8 mouse cellular contexts compared by ENCODE assay signal in genomic region chr4:137388983-137389382, GRCm38 (mm10). TPM values are rescaled to one million over a fixed set of nuclear protein-coding genes. Genes with fewer than 3 reads are reported as not detected.
DNase-seq lines count a peak whose midpoint lies in the region; ATAC-seq and TF ChIP-seq lines count a peak whose summit lies in the region.

No protein-coding gene starts in this region.

- H3K27ac ChIP-seq in heart, postnatal 0 days (ENCODE audit: low read depth) = peak overlapping the region; percentile 95
- no peak overlapping the region for H3K27ac ChIP-seq in limb, embryonic 11.5 days (replicated peaks; ENCODE audit: low read depth, low read length)

- no peak for TF ChIP-seq POLR2A in myocyte (IDR thresholded peaks at IDR 0.05; ENCODE audit: insufficient read length, low read depth)

- H3K4me1 ChIP-seq in heart, postnatal 0 days (ENCODE audit: control insufficient read depth, insufficient read depth) = peaks cover 7% of the 10 kb centered on the region; the same call in 1 of the 2 replicates
- peaks cover 4% of the 10 kb centered on the region; the same call in 1 of the 2 replicates for H3K4me1 ChIP-seq in limb, embryonic 11.5 days (ENCODE audit: control insufficient read depth, insufficient read depth, low read length)

- peak; percentile 72 for DNase-seq in adrenal gland, adult 2 months
- no peak for DNase-seq in adrenal gland, postnatal 4 days (ENCODE audit: low spot score in 2 of 2)
- peak; percentile 33 for DNase-seq in NIH3T3 (ENCODE audit: low read depth)
- peak; percentile 20 for DNase-seq in heart, postnatal 0 days (ENCODE audit: low spot score)
- no peak for DNase-seq in limb, embryonic 11.5 days (ENCODE audit: low spot score)
- DNase-seq in gastrocnemius, postnatal 4 days (ENCODE audit: low spot score in 2 of 2) = no peak
- DNase-seq in left cerebral cortex, adult 18-20 months (ENCODE audit: low spot score in 2 of 2) = no peak

- H3K79me2 ChIP-seq in myocyte (ENCODE audit: control insufficient read depth, insufficient read depth) = peaks cover 12% of the 10 kb centered on the region

- 39% methylated on average over 6 of the region's 6 CpGs for WGBS in heart, postnatal 0 days
- 58% methylated on average over 6 of the region's 6 CpGs for WGBS in limb, embryonic 11.5 days

- H3K27me3 ChIP-seq in heart, postnatal 0 days (ENCODE audit: control insufficient read depth, insufficient read depth, low read length) = no peaks in the 10 kb centered on the region
- H3K27me3 ChIP-seq in limb, embryonic 11.5 days (ENCODE audit: control insufficient read depth, insufficient read depth, low read length) = no peaks in the 10 kb centered on the region
- no peaks in the 10 kb centered on the region for H3K27me3 ChIP-seq in myocyte (ENCODE audit: control insufficient read depth, insufficient read depth, insufficient read length)

- no peak for ATAC-seq in heart, postnatal 0 days (ENCODE audit: insufficient read depth, low read depth)
- no peak for ATAC-seq in limb, embryonic 11.5 days (ENCODE audit: insufficient number of reproducible peaks, low FRiP score, low TSS enrichment, low read depth)

- peak overlapping the region; percentile 83 for H3K4me2 ChIP-seq in heart, postnatal 0 days (ENCODE audit: low read depth, low read length)
- H3K4me2 ChIP-seq in limb, embryonic 11.5 days (ENCODE audit: low read depth, severe bottlenecking) = peak overlapping the region; percentile 80
- H3K4me2 ChIP-seq in myocyte (ENCODE audit: low read depth) = peak overlapping the region; percentile 95

- H3K9me3 ChIP-seq in heart, postnatal 0 days (replicated peaks; ENCODE audit: control insufficient read depth, low read length) = 0 out of 2 replicates have a peak, but pooled peaks cover 3% of the 10 kb centered on the region
- no peaks in the 10 kb centered on the region for H3K9me3 ChIP-seq in limb, embryonic 11.5 days (ENCODE audit: control insufficient read depth, low read length)

- H3K9ac ChIP-seq in heart, postnatal 0 days (replicated peaks; ENCODE audit: low read depth, low read length) = peak overlapping the region; percentile 79
- H3K9ac ChIP-seq in limb, embryonic 11.5 days (ENCODE audit: low read length) = no peak overlapping the region

- TF ChIP-seq CTCF in heart, postnatal 0 days (IDR thresholded peaks at IDR 0.05; ENCODE audit: low read depth) = no peak

- H3ac ChIP-seq in myocyte (ENCODE audit: control insufficient read depth, insufficient read length) = peak overlapping the region; percentile 90

- no peaks in the 10 kb centered on the region for H3K36me3 ChIP-seq in heart, postnatal 0 days (replicated peaks; ENCODE audit: control insufficient read depth, insufficient read depth, low read length)
- no peaks in the 10 kb centered on the region for H3K36me3 ChIP-seq in limb, embryonic 11.5 days (ENCODE audit: control insufficient read depth, insufficient read depth, low read length)
- H3K36me3 ChIP-seq in myocyte (ENCODE audit: control insufficient read depth, insufficient read depth) = no peaks in the 10 kb centered on the region

- TF ChIP-seq EP300 in heart, postnatal 0 days (IDR thresholded peaks at IDR 0.05; ENCODE audit: low read depth) = no peak

- H3K4me3 ChIP-seq in heart, postnatal 0 days (ENCODE audit: low read depth, low read length) = peak overlapping the region; percentile 70
- peak overlapping the region; percentile 84 for H3K4me3 ChIP-seq in limb, embryonic 11.5 days (ENCODE audit: low read depth, low read length)
- H3K4me3 ChIP-seq in myocyte = peak overlapping the region; percentile 91

TF ChIP-seq in myocyte, 11 proteins besides CTCF, POLR2A, EP300 and RAD21:
- TF ChIP-seq MYOG (IDR thresholded peaks at IDR 0.05; ENCODE audit: control insufficient read depth in 1 of 3, insufficient read depth in 1 of 3, insufficient read length in 2 of 3, low read depth in 2 of 3) (no peak), MAX (IDR thresholded peaks at IDR 0.05; ENCODE audit: low read depth) (no peak), E2F4 (IDR thresholded peaks at IDR 0.05; ENCODE audit: insufficient read depth) (no peak), TCF12 (IDR thresholded peaks at IDR 0.05; ENCODE audit: insufficient read depth, poor library complexity, severe bottlenecking) (no peak)

RNA-seq across cellular contexts. Expression of gene Cela3a, which starts 20.6 kb away (rescaled TPM):
- total RNA-seq in adrenal gland, adult 2 months (2021) = not detected
- not detected in 2 replicates for polyA plus RNA-seq in adrenal gland, adult 2 months (2012; rRNA removed)
- 1 to 10 TPM in 1 of 2 experiments, not detected in 1; 8.3 TPM for total RNA-seq in adrenal gland, postnatal 4 days (2021)
- total RNA-seq in heart, postnatal 0 days (2014; rRNA removed; ENCODE audit: low replicate concordance) = not detected in 2 replicates
- polyA plus RNA-seq in heart, postnatal 0 days (2015; fragmentation: Nextera tagmentation; extraction: Ambion mirVana) = not detected in 2 replicates
- not detected in 2 replicates for polyA plus RNA-seq in limb, embryonic 11.5 days (2014; fragmentation: Nextera tagmentation; extraction: Ambion mirVana)
- 0.14 TPM for polyA plus RNA-seq in myocyte (2012; fragmentation: generic; extraction: Trizol)
- total RNA-seq in gastrocnemius, postnatal 4 days (2021) = under 1 TPM in 1 of 2 experiments, not detected in 1; 0.34 TPM
- not detected for total RNA-seq in left cerebral cortex, adult 18-20 months (2021)

RNA-seq across cellular contexts. Expression of gene Cdc42, which starts 31.5 kb away (rescaled TPM):
- total RNA-seq in adrenal gland, adult 2 months (2021) = 100 to 1,000 TPM; 419 to 486 TPM
- 23.1 and 24.7 TPM in 2 replicates for polyA plus RNA-seq in adrenal gland, adult 2 months (2012; rRNA removed)
- 100 to 1,000 TPM; 407 to 413 TPM for total RNA-seq in adrenal gland, postnatal 4 days (2021)
- total RNA-seq in heart, postnatal 0 days (2014; rRNA removed; ENCODE audit: low replicate concordance) = 295 and 311 TPM in 2 replicates
- polyA plus RNA-seq in heart, postnatal 0 days (2015; fragmentation: Nextera tagmentation; extraction: Ambion mirVana) = 395 and 397 TPM in 2 replicates
- polyA plus RNA-seq in limb, embryonic 11.5 days (2014; fragmentation: Nextera tagmentation; extraction: Ambion mirVana) = 620 and 621 TPM in 2 replicates
- polyA plus RNA-seq in myocyte (2012; fragmentation: generic; extraction: Trizol) = 298 TPM
- total RNA-seq in gastrocnemius, postnatal 4 days (2021) = 100 to 1,000 TPM; 298 to 314 TPM
- 100 to 1,000 TPM; 307 to 330 TPM for total RNA-seq in left cerebral cortex, adult 18-20 months (2021)

RNA-seq across cellular contexts. Expression of gene Cela3b, which starts 41.4 kb away (rescaled TPM):
- not detected for total RNA-seq in adrenal gland, adult 2 months (2021)
- polyA plus RNA-seq in adrenal gland, adult 2 months (2012; rRNA removed) = 0.16 and 0.33 TPM in 2 replicates
- 100 to 1,000 TPM in 1 of 2 experiments, not detected in 1; 918 TPM for total RNA-seq in adrenal gland, postnatal 4 days (2021)
- total RNA-seq in heart, postnatal 0 days (2014; rRNA removed; ENCODE audit: low replicate concordance) = not detected in 2 replicates
- polyA plus RNA-seq in heart, postnatal 0 days (2015; fragmentation: Nextera tagmentation; extraction: Ambion mirVana) = not detected in 2 replicates
- polyA plus RNA-seq in limb, embryonic 11.5 days (2014; fragmentation: Nextera tagmentation; extraction: Ambion mirVana) = not detected in 2 replicates
- 0.38 TPM for polyA plus RNA-seq in myocyte (2012; fragmentation: generic; extraction: Trizol)
- under 1 TPM in 1 of 2 experiments, not detected in 1; 0.34 TPM for total RNA-seq in gastrocnemius, postnatal 4 days (2021)
- not detected for total RNA-seq in left cerebral cortex, adult 18-20 months (2021)

Comparison
In these comparisons a context has a peak if more than half of its experiments do, and no peak if none do; other contexts are left out.
1. DNase-seq: peak in adrenal gland, adult 2 months (single experiment), NIH3T3 (single experiment) and heart, postnatal 0 days (single experiment); none in adrenal gland, postnatal 4 days (0 of 2), limb, embryonic 11.5 days (single experiment), gastrocnemius, postnatal 4 days (0 of 2) and left cerebral cortex, adult 18-20 months (0 of 2).
2. Peak in every context shown above with its lines, with median percentiles within 50 percentile points of each other: H3K4me2 ChIP-seq and H3K4me3 ChIP-seq.